Mouse (Mus musculus) neural tube, embryonic 15.5 days (tissue): ENCODE measurements at regions not wholly inside any gene's neighbourhood (a gene's known extent, or its start where the extent isn't known, plus 50 kb on each side); places are given as distances from the start of the nearest gene placed in this dataset.

ENCODE experiments used
- ATAC-seq: fragments of 200-750 bp; cut with Nextera tagmentation; 2 replicates; pipeline ENCODE4 v1.8.0; 2017; ENCODE audit warnings: mild to moderate bottlenecking, moderate TSS enrichment, moderate library complexity; ENCODE audit not compliant: low FRiP score
- H3K27ac ChIP-seq: fragments of 300-500 bp; sonication (generic); replicated peaks from 2 replicates; pipeline ENCODE4 v1.5.1; 2015; ENCODE audit warnings: mild to moderate bottlenecking, inconsistent platforms
- H3K27me3 ChIP-seq: fragments of 300-500 bp; sonication (generic); replicated peaks from 2 replicates; pipeline ENCODE4 v1.6.1; 2015; ENCODE audit warnings: inconsistent platforms
- H3K36me3 ChIP-seq: fragments of 300-500 bp; sonication (generic); 2 replicates; pipeline ENCODE4 v1.6.1; 2015; ENCODE audit warnings: inconsistent platforms
- H3K4me1 ChIP-seq: fragments of 300-500 bp; sonication (generic); 2 replicates; pipeline ENCODE4 v1.6.1; 2015; ENCODE audit warnings: inconsistent platforms
- H3K4me2 ChIP-seq: fragments of 300-500 bp; sonication (generic); 2 replicates; pipeline ENCODE4 v1.6.1; 2015; ENCODE audit warnings: inconsistent platforms, mild to moderate bottlenecking, moderate library complexity
- H3K4me3 ChIP-seq: fragments of 300-500 bp; sonication (generic); replicated peaks from 2 replicates; pipeline ENCODE4 v1.5.1; 2015; ENCODE audit warnings: mild to moderate bottlenecking, inconsistent platforms
- H3K9ac ChIP-seq: fragments of 300-500 bp; sonication (generic); replicated peaks from 2 replicates; pipeline ENCODE4 v1.6.1; 2015; ENCODE audit warnings: mild to moderate bottlenecking, inconsistent platforms
- H3K9me3 ChIP-seq: fragments of 300-500 bp; sonication (generic); replicated peaks from 2 replicates; pipeline ENCODE4 v1.6.1; 2016; ENCODE audit warnings: inconsistent platforms
- WGBS: fragments of 180-500 bp; shearing (Covaris S2); methylation state at CpG from one replicate; pipeline ENCODE4 v1.1.7; 2015; ENCODE audit warnings: mixed read lengths; 5-methylcytosine and 5-hydroxymethylcytosine counted together

- Histone ChIP-seq H3K27me3 (no peaks in the 10 kb centered on the region), H3K4me3 (no peak overlapping the region), H3K4me2 (no peak overlapping the region), H3K27ac (no peak overlapping the region), H3K4me1 (peaks cover 22% of the 10 kb centered on the region), H3K9me3 (no peaks in the 10 kb centered on the region), H3K9ac (no peak overlapping the region), H3K36me3 (no peaks in the 10 kb centered on the region)
- WGBS = 83% methylated on average over 6 of the region's 6 CpGs
- ATAC-seq = no peak
Measured at GRCm38 (mm10) chr10:117943702-117944307, 98.0 kb upstream of the Rap1b start.

DNA sequence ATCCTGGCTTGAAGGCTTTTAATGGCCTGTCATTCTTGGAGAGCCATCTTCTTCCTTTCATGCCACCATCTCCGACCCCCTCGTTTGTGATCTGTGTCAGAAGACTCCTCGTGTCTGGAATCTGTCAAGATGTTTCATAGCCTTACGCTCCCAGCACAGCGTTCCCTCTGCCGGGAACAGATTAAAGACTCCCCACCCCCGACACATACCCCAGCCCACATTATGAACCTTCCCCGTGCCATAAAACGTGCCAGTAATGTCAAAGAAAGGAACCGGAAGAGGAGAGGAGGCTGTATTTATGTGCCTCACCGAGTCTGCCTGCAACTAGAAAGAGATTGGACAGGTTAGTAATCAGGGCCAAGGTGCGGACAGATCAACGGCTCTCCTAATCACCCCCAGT lies 101.4 kb upstream of the Rap1b start:
- no peak overlapping the region for H3K4me3 ChIP-seq
- no peaks in the 10 kb centered on the region for H3K36me3 ChIP-seq
- H3K9me3 ChIP-seq = no peaks in the 10 kb centered on the region
- WGBS = 36% methylated on average over 13 of the region's 13 CpGs
- H3K9ac ChIP-seq = no peak overlapping the region
- H3K4me2 ChIP-seq = 0 out of 2 replicates have a peak overlapping the region, but pooled peaks have one; percentile 4
- no peak for ATAC-seq
- H3K4me1 ChIP-seq = peaks cover 9% of the 10 kb centered on the region; the same call in 1 of the 2 replicates
- no peak overlapping the region for H3K27ac ChIP-seq
- H3K27me3 ChIP-seq = no peaks in the 10 kb centered on the region

- no peak for ATAC-seq
- 0 out of 2 replicates have a peak overlapping the region, but pooled peaks have one; percentile 4 for H3K4me2 ChIP-seq
- peaks cover 9% of the 10 kb centered on the region; the same call in 1 of the 2 replicates for H3K4me1 ChIP-seq
- no peaks in the 10 kb centered on the region for H3K9me3 ChIP-seq
- no peaks in the 10 kb centered on the region for H3K27me3 ChIP-seq
- H3K27ac ChIP-seq = no peak overlapping the region
- no peaks in the 10 kb centered on the region for H3K36me3 ChIP-seq
- H3K4me3 ChIP-seq = no peak overlapping the region
- WGBS = 85% methylated on average over 7 of the region's 7 CpGs
- H3K9ac ChIP-seq = no peak overlapping the region
Measured at GRCm38 (mm10) chr10:117947911-117948310, 102.1 kb upstream of the Rap1b start.

GRCm38 (mm10) chr10:117952116-117953025 lies 106.5 kb upstream of the Rap1b start:
- H3K4me2 ChIP-seq = no peak overlapping the region
- no peaks in the 10 kb centered on the region for H3K9me3 ChIP-seq
- peaks cover 3% of the 10 kb centered on the region; the same call in 1 of the 2 replicates for H3K4me1 ChIP-seq
- no peaks in the 10 kb centered on the region for H3K27me3 ChIP-seq
- no peaks in the 10 kb centered on the region for H3K36me3 ChIP-seq
- H3K9ac ChIP-seq = no peak overlapping the region
- 74% methylated on average over 26 of the region's 26 CpGs for WGBS
- H3K27ac ChIP-seq = no peak overlapping the region
- no peak for ATAC-seq
- H3K4me3 ChIP-seq = no peak overlapping the region

GRCm38 (mm10) chr10:117953026-117953711 lies 107.3 kb upstream of the Rap1b start:
- whole genome bisulfite sequencing = 23% methylated on average over 12 of the region's 12 CpGs
- no peaks in the 10 kb centered on the region for H3K36me3 ChIP-seq
- no peak for ATAC-seq
- no peak overlapping the region for H3K27ac ChIP-seq
- H3K4me3 ChIP-seq = no peak overlapping the region
- no peaks in the 10 kb centered on the region for H3K4me1 ChIP-seq
- no peak overlapping the region for H3K4me2 ChIP-seq
- no peaks in the 10 kb centered on the region for H3K27me3 ChIP-seq
- H3K9ac ChIP-seq = no peak overlapping the region
- H3K9me3 ChIP-seq = no peaks in the 10 kb centered on the region

- WGBS = 72% methylated on average over 17 of the region's 17 CpGs
- ATAC-seq = no peak
- H3K4me2 ChIP-seq = no peak overlapping the region
- no peak overlapping the region for H3K4me3 ChIP-seq
- no peak overlapping the region for H3K9ac ChIP-seq
- H3K27ac ChIP-seq = no peak overlapping the region
- H3K4me1 ChIP-seq = no peaks in the 10 kb centered on the region
- H3K36me3 ChIP-seq = no peaks in the 10 kb centered on the region
- no peaks in the 10 kb centered on the region for H3K9me3 ChIP-seq
- H3K27me3 ChIP-seq = no peaks in the 10 kb centered on the region
Measured at GRCm38 (mm10) chr10:117956174-117956950, 110.5 kb upstream of the Rap1b start.

GRCm38 (mm10) chr10:117974706-117975105 lies 128.9 kb upstream of the Rap1b start:
- H3K27ac ChIP-seq = no peak overlapping the region
- H3K4me2 ChIP-seq = no peak overlapping the region
- no peaks in the 10 kb centered on the region for H3K27me3 ChIP-seq
- no peak overlapping the region for H3K4me3 ChIP-seq
- no peaks in the 10 kb centered on the region for H3K9me3 ChIP-seq
- no peaks in the 10 kb centered on the region for H3K4me1 ChIP-seq
- no peaks in the 10 kb centered on the region for H3K36me3 ChIP-seq
- H3K9ac ChIP-seq = no peak overlapping the region
- WGBS = 67% methylated on average over 6 of the region's 6 CpGs
- no peak for ATAC-seq

DNA sequence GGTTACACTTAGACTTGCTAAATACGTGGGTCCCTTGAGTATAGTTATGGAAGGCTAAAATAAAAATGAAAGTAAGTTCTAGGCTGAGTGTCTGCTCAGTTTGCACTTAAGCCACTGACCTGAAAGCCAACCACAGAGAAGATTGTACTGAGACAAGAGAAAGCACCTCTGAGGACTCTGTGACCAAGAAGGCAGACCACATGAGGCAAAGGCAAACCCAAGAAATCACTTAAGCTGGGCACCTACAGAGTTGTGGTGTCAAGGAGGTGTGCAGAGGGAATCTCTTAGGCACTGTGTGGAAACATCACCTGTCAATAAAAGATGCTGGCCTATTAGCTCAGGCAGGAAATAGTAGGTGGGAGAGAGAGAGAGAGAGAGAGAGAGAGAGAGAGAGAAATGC lies 129.6 kb upstream of the Rap1b start:
- no peak overlapping the region for H3K4me2 ChIP-seq
- no peaks in the 10 kb centered on the region for H3K27me3 ChIP-seq
- no peaks in the 10 kb centered on the region for H3K36me3 ChIP-seq
- no peak overlapping the region for H3K27ac ChIP-seq
- no peaks in the 10 kb centered on the region for H3K4me1 ChIP-seq
- no peak overlapping the region for H3K4me3 ChIP-seq
- H3K9ac ChIP-seq = no peak overlapping the region
- 92% methylated on average over 1 of the region's 1 CpGs for WGBS
- no peaks in the 10 kb centered on the region for H3K9me3 ChIP-seq
- no peak for ATAC-seq

- no peak overlapping the region for H3K4me2 ChIP-seq
- no peak for ATAC-seq
- H3K4me3 ChIP-seq = no peak overlapping the region
- H3K27me3 ChIP-seq = no peaks in the 10 kb centered on the region
- H3K4me1 ChIP-seq = peaks cover 19% of the 10 kb centered on the region
- no peak overlapping the region for H3K9ac ChIP-seq
- no peaks in the 10 kb centered on the region for H3K9me3 ChIP-seq
- 88% methylated on average over 4 of the region's 4 CpGs for WGBS
- H3K36me3 ChIP-seq = no peaks in the 10 kb centered on the region
- no peak overlapping the region for H3K27ac ChIP-seq
Measured at GRCm38 (mm10) chr10:117979091-117979490, 133.3 kb upstream of the Rap1b start.

DNA sequence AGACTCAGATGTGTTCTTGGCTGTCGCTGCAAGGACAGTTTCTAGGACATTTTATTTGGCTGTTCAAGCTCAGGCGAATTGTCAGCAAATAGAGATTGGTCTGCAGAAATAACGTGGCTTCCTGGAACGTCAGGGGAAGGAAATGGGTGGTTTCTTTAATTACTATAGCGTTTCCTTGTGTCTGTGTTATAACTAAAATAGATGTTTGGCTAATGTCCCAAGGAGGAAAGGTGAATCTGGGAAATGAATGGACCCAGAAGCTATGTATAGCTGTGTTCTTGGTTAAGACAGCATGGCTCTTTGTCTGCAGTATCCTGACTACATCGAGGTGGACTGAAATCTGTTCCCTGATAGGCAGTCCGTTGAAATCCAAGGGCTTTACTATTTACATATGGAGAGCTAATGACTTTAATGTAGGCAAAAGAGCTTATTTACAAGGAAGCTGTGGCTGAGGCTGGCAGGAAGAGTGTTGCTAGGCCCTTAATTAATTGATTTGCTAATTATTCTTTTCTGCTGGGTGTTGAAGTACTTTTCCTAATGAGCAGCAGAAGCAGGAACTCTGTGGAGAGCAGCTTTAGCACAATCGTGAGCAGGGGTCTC lies 136.9 kb upstream of the Rap1b start:
- H3K9me3 ChIP-seq = no peaks in the 10 kb centered on the region
- no peak overlapping the region for H3K9ac ChIP-seq
- H3K4me1 ChIP-seq = peaks cover 19% of the 10 kb centered on the region
- peak overlapping the region; percentile 77 for H3K27ac ChIP-seq
- H3K4me3 ChIP-seq = no peak overlapping the region
- WGBS = 35% methylated on average over 8 of the region's 8 CpGs
- no peaks in the 10 kb centered on the region for H3K36me3 ChIP-seq
- ATAC-seq = peak; percentile 53; the same call in 1 of the 2 replicates
- no peak overlapping the region for H3K4me2 ChIP-seq
- H3K27me3 ChIP-seq = no peaks in the 10 kb centered on the region

GRCm38 (mm10) chr10:117983271-117983670 lies 137.4 kb upstream of the Rap1b start:
- WGBS = 90% methylated on average over 8 of the region's 8 CpGs
- Histone ChIP-seq H3K4me3 (no peak overlapping the region), H3K36me3 (no peaks in the 10 kb centered on the region), H3K4me1 (peaks cover 19% of the 10 kb centered on the region), H3K27me3 (no peaks in the 10 kb centered on the region), H3K9me3 (no peaks in the 10 kb centered on the region), H3K9ac (no peak overlapping the region), H3K27ac (peak overlapping the region; percentile 77), H3K4me2 (no peak overlapping the region)
- no peak for ATAC-seq
